Mouse (Mus musculus) CH12.LX (cell line): Measurements from ENCODE around the gene Mcm8.

Experiments used
- BHLHE40 ChIP-seq: IDR thresholded peaks from 2 replicates; pipeline ENCODE4 v1.6.1; 2011; ENCODE audit warnings: mild to moderate bottlenecking, low read depth, low read length, improper control_type of control experiment
- CTCF ChIP-seq, 2 experiments: IDR thresholded peaks in 1 of 2; conservative IDR thresholded peaks in 1 of 2; 2 replicates each; pipeline ENCODE4 v1.5.1; 2011 to 2012; ENCODE audit warnings: low read depth in 2 of 2, low read length in 2 of 2, improper control_type of control experiment in 1 of 2, inconsistent platforms in 1 of 2, mild to moderate bottlenecking in 1 of 2, moderate library complexity in 1 of 2
- EP300 ChIP-seq: IDR thresholded peaks from 2 replicates; pipeline ENCODE4 v1.6.1; 2011; ENCODE audit warnings: low read length, improper control_type of control experiment
- MEF2A ChIP-seq: IDR thresholded peaks from 2 replicates; pipeline ENCODE4 v1.6.1; 2014; ENCODE audit warnings: low read depth, mild to moderate bottlenecking, inconsistent platforms, low read length, improper control_type of control experiment, borderline replicate concordance
- NELFE ChIP-seq: IDR thresholded peaks from 2 replicates; pipeline ENCODE4 v1.6.1; 2011; ENCODE audit warnings: low read depth, low read length, improper control_type of control experiment
- POLR2A ChIP-seq: IDR thresholded peaks from 2 replicates; pipeline ENCODE4 v1.6.1; 2011; ENCODE audit warnings: low read depth, mild to moderate bottlenecking, improper control_type of control experiment, low read length
- POLR2AphosphoS2 ChIP-seq: IDR thresholded peaks from 2 replicates; pipeline ENCODE4 v1.6.1; 2011; ENCODE audit warnings: low read depth, low read length, improper control_type of control experiment

- TF ChIP-seq POLR2A = peak; percentile 92
- peak; percentile 54; the same call in 1 of the 2 replicates for TF ChIP-seq MEF2A
- peak; percentile 83 for TF ChIP-seq NELFE
- TF ChIP-seq CTCF (conservative IDR thresholded peaks at IDR 0.05 in 1 of 2, IDR thresholded peaks at IDR 0.05 in 1 of 2; ENCODE audit: low read depth in 2 of 2, low read length in 2 of 2) = 0 out of 4 replicates have a peak, but pooled peaks of 1 of the 2 experiments have one; percentile 12
- TF ChIP-seq BHLHE40 = peak; percentile 93
- peak; percentile 57; the same call in 1 of the 2 replicates for TF ChIP-seq POLR2AphosphoS2
- TF ChIP-seq EP300 = no peak
Observed at GRCm38 (mm10) chr2:132815608-132816314, at the start of gene Mcm8, which contains the start of gene Trmt6.
